13 mouse cellular contexts compared by ENCODE assay signal in genomic region chr11:88683026-88683770, GRCm38 (mm10). TPM values are rescaled to one million over a fixed set of nuclear protein-coding genes. Genes with fewer than 3 reads are reported as not detected.
DNase-seq lines count a peak whose midpoint lies in the region; ATAC-seq lines count a peak whose summit lies in the region.
"Had no signal": no experiment of that assay in that cellular context is flagged by ENCODE, and none has a peak within 500 bp of the region (broad histone marks: within the 10 kb centered on the region; RNA-seq: fewer than 3 reads in every experiment).

No protein-coding gene starts in this region.

- peaks cover 6% of the 10 kb centered on the region; the same call in 1 of the 2 replicates for H3K36me3 ChIP-seq in forebrain, embryonic 15.5 days
- H3K36me3 ChIP-seq in hindbrain, embryonic 16.5 days (ENCODE audit: control insufficient read depth, insufficient read depth, low read length), result no peaks in the 10 kb centered on the region
- H3K36me3 ChIP-seq in neural tube, embryonic 15.5 days, result no peaks in the 10 kb centered on the region; the same call in 1 of the 2 replicates
- H3K36me3 ChIP-seq: lung, embryonic 15.5 days had no signal

- H3K4me2 ChIP-seq in forebrain, embryonic 15.5 days (replicated peaks), result no peak overlapping the region
- no peak overlapping the region for H3K4me2 ChIP-seq in hindbrain, embryonic 16.5 days (ENCODE audit: low read length)
- H3K4me2 ChIP-seq in neural tube, embryonic 15.5 days, result no peak overlapping the region
- H3K4me2 ChIP-seq: embryonic facial prominence, embryonic 15.5 days; lung, embryonic 15.5 days had no signal

- DNase-seq in lung, postnatal 25 days (ENCODE audit: low spot score), result peak; percentile 43
- DNase-seq in lung, postnatal 14 days, result no peak
- no peak for DNase-seq in T-cell, adult 2 months (ENCODE audit: low spot score)
- no peak for DNase-seq in heart, postnatal 4 days
- DNase-seq in thymus, adult 18-20 months, result no peak
- DNase-seq: adrenal gland, postnatal 25 days; heart, adult 18-20 months; kidney, adult 2 months had no signal

- no peaks in the 10 kb centered on the region for H3K27me3 ChIP-seq in forebrain, embryonic 15.5 days
- no peaks in the 10 kb centered on the region for H3K27me3 ChIP-seq in hindbrain, embryonic 16.5 days (replicated peaks; ENCODE audit: control insufficient read depth, insufficient read depth, low read length)
- H3K27me3 ChIP-seq in neural tube, embryonic 15.5 days (replicated peaks), result no peaks in the 10 kb centered on the region
- H3K27me3 ChIP-seq: embryonic facial prominence, embryonic 15.5 days; lung, embryonic 15.5 days had no signal

- no peaks in the 10 kb centered on the region for H3K9me3 ChIP-seq in forebrain, embryonic 15.5 days
- H3K9me3 ChIP-seq in hindbrain, embryonic 16.5 days (ENCODE audit: control insufficient read depth, low read length), result no peaks in the 10 kb centered on the region
- H3K9me3 ChIP-seq in neural tube, embryonic 15.5 days (replicated peaks), result no peaks in the 10 kb centered on the region
- H3K9me3 ChIP-seq: embryonic facial prominence, embryonic 15.5 days; lung, embryonic 15.5 days had no signal

- peak overlapping the region; percentile 54 for H3K27ac ChIP-seq in forebrain, embryonic 15.5 days (replicated peaks)
- peak overlapping the region; percentile 33 for H3K27ac ChIP-seq in hindbrain, embryonic 16.5 days (ENCODE audit: low read depth, low read length)
- H3K27ac ChIP-seq in neural tube, embryonic 15.5 days (replicated peaks), result peak overlapping the region; percentile 45; the same call in 1 of the 2 replicates

- whole genome bisulfite sequencing in forebrain, embryonic 15.5 days, result 30% methylated on average over 14 of the region's 14 CpGs
- WGBS in hindbrain, embryonic 16.5 days, result 48% methylated on average over 14 of the region's 14 CpGs
- WGBS in neural tube, embryonic 15.5 days, result 41% methylated on average over 14 of the region's 14 CpGs

- no peak overlapping the region for H3K4me3 ChIP-seq in forebrain, embryonic 15.5 days
- H3K4me3 ChIP-seq in hindbrain, embryonic 16.5 days (ENCODE audit: low read length), result no peak overlapping the region
- no peak overlapping the region for H3K4me3 ChIP-seq in neural tube, embryonic 15.5 days (replicated peaks)
- H3K4me3 ChIP-seq: embryonic facial prominence, embryonic 15.5 days; lung, embryonic 15.5 days had no signal

- H3K4me1 ChIP-seq in forebrain, embryonic 15.5 days, result peaks cover 59% of the 10 kb centered on the region
- peaks cover 30% of the 10 kb centered on the region for H3K4me1 ChIP-seq in hindbrain, embryonic 16.5 days (ENCODE audit: control insufficient read depth, insufficient read depth, low read depth, low read length)
- peaks cover 70% of the 10 kb centered on the region for H3K4me1 ChIP-seq in neural tube, embryonic 15.5 days

- ATAC-seq in forebrain, embryonic 15.5 days (replicated peaks), result peak; percentile 77
- peak; percentile 43; the same call in 1 of the 2 replicates for ATAC-seq in hindbrain, embryonic 16.5 days
- no peak for ATAC-seq in neural tube, embryonic 15.5 days (ENCODE audit: low FRiP score)

- no peak overlapping the region for H3K9ac ChIP-seq in forebrain, embryonic 15.5 days (replicated peaks)
- no peak overlapping the region for H3K9ac ChIP-seq in hindbrain, embryonic 16.5 days (ENCODE audit: low read depth, low read length)
- no peak overlapping the region for H3K9ac ChIP-seq in neural tube, embryonic 15.5 days (replicated peaks)
- H3K9ac ChIP-seq: embryonic facial prominence, embryonic 15.5 days; lung, embryonic 15.5 days had no signal

RNA-seq across cellular contexts. Expression of gene Msi2, which starts 35.1 kb away (rescaled TPM):
- 25.3 and 27.1 TPM in 2 replicates for polyA plus RNA-seq in forebrain, embryonic 15.5 days (2015; fragmentation: Nextera tagmentation; extraction: Ambion mirVana)
- polyA plus RNA-seq in hindbrain, embryonic 16.5 days (2015; fragmentation: Nextera tagmentation; extraction: Ambion mirVana), result 28.8 and 31.0 TPM in 2 replicates
- 17.3 and 20.7 TPM in 2 replicates for polyA plus RNA-seq in neural tube, embryonic 15.5 days (2015; fragmentation: Nextera tagmentation; extraction: Ambion mirVana)
- total RNA-seq in heart, postnatal 4 days (2021), result 100 to 1,000 TPM; 205 to 234 TPM
